Mouse (Mus musculus) thymus, adult 2 months (tissue): ENCODE measurements around the gene Hmbs. TPM values are rescaled to one million over a fixed set of nuclear protein-coding genes. Genes with fewer than 3 reads are reported as not detected.

Source experiments
- DNase-seq: peaks from one replicate; pipeline ENCODE4 v3.0.0; 2021
- H3K27ac ChIP-seq: fragments of 200-500 bp; 2 replicates; pipeline ENCODE4 v1.5.1; 2012; ENCODE audit warnings: low read length, control low read depth; ENCODE audit not compliant: control insufficient read depth, insufficient read depth
- H3K27me3 ChIP-seq: fragments of 200-500 bp; 2 replicates; pipeline ENCODE4 v1.6.1; 2012; ENCODE audit warnings: mild to moderate bottlenecking, low read length, moderate library complexity, mixed read lengths; ENCODE audit not compliant: control insufficient read depth, insufficient read depth
- H3K36me3 ChIP-seq: fragments of 200-500 bp; 2 replicates; pipeline ENCODE4 v1.6.1; 2012; ENCODE audit warnings: mild to moderate bottlenecking, low read length, moderate library complexity; ENCODE audit not compliant: control insufficient read depth, insufficient read depth
- H3K4me1 ChIP-seq: fragments of 200-500 bp; replicated peaks from 2 replicates; pipeline ENCODE4 v1.6.1; 2012; ENCODE audit warnings: low read length; ENCODE audit not compliant: control insufficient read depth, insufficient read depth
- H3K4me3 ChIP-seq: fragments of 200-500 bp; 2 replicates; pipeline ENCODE4 v1.5.1; 2012; ENCODE audit warnings: mild to moderate bottlenecking, low read length, control low read depth, moderate library complexity; ENCODE audit not compliant: control insufficient read depth, insufficient read depth
- CTCF ChIP-seq: fragments of 200-500 bp; IDR thresholded peaks from 2 replicates; pipeline ENCODE4 v1.5.1; 2012; ENCODE audit warnings: mild to moderate bottlenecking, control low read depth, low read length, moderate library complexity, borderline replicate concordance; ENCODE audit not compliant: control insufficient read depth, poor library complexity, insufficient read depth; ENCODE audit errors: extremely low read depth
- POLR2A ChIP-seq: fragments of 200-500 bp; IDR thresholded peaks from 2 replicates; pipeline ENCODE4 v1.6.1; 2012; ENCODE audit warnings: mild to moderate bottlenecking, low read length, control low read depth, moderate library complexity; ENCODE audit not compliant: control insufficient read depth, poor library complexity, insufficient read depth; ENCODE audit errors: extremely low read depth
- WGBS: fragments of 180-500 bp; shearing (Covaris S2); methylation state at CpG from one replicate; pipeline ENCODE4 v1.1.7; 2018; 5-methylcytosine and 5-hydroxymethylcytosine counted together
- polyA plus RNA-seq: library from polyadenylated mRNA; depleted of rRNA; stranded (reverse); fragments of >200 nt; gene quantifications from 2 replicates; pipeline ENCODE4 v1.2.3, GENCODE M21; 2012

Gene Hmbs
- polyA plus RNA-seq, 1 experiment = 42.2 TPM

DNA sequence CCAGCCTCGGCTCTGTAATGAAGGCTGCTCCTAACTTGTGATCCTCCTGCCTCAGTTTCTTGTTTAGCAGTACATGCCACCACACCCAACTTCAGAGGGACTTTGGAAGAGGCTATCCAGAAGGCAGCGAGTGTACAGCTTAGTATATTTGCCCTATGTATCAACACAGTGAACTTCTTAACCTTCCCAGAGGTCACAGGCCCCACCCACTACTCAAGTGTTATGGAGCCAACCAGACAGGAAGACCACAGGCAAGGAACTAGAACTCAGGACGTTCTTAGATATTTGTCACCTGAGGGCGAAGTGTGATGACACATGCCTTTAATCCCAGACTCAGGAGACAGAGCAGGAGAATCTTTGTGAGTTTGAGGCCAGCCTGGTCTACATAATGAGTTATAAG lies 3.6 kb upstream of the Hmbs start:
- H3K27ac ChIP-seq = no peak overlapping the region
- peaks cover 5% of the 10 kb centered on the region for H3K4me1 ChIP-seq
- TF ChIP-seq CTCF (no peak), POLR2A (no peak)
- peaks cover 41% of the 10 kb centered on the region for H3K36me3 ChIP-seq
- WGBS = 84% methylated on average over 4 of the region's 4 CpGs
- DNase-seq = no peak
- no peaks in the 10 kb centered on the region for H3K27me3 ChIP-seq
- no peak overlapping the region for H3K4me3 ChIP-seq

DNA sequence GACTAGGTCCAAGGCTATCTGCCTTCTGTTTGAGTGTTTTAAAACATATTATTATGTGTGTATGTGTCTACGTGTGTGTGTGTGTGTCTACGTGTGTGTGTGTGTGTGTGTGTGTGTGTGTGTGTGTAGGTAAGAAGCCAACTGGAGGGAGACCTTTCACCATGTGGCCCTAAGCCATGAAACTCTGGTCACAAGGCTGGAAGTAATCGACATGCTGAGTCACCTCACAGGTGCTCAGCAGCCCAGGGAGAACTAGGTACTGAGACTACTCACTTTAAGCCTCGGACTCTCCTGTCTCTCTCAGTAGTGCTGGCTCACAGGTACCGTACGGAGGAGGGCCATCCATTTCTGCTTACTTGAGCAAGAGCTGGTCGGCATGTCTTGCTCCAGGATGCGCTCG lies 3.1 kb upstream of the Hmbs start:
- H3K4me1 ChIP-seq = peaks cover 5% of the 10 kb centered on the region
- H3K36me3 ChIP-seq = peaks cover 36% of the 10 kb centered on the region
- 92% methylated on average over 9 of the region's 9 CpGs for WGBS
- no peak overlapping the region for H3K27ac ChIP-seq
- no peak for DNase-seq
- no peaks in the 10 kb centered on the region for H3K27me3 ChIP-seq
- no peak overlapping the region for H3K4me3 ChIP-seq
- no peak for TF ChIP-seq POLR2A
- no peak for TF ChIP-seq CTCF

DNA sequence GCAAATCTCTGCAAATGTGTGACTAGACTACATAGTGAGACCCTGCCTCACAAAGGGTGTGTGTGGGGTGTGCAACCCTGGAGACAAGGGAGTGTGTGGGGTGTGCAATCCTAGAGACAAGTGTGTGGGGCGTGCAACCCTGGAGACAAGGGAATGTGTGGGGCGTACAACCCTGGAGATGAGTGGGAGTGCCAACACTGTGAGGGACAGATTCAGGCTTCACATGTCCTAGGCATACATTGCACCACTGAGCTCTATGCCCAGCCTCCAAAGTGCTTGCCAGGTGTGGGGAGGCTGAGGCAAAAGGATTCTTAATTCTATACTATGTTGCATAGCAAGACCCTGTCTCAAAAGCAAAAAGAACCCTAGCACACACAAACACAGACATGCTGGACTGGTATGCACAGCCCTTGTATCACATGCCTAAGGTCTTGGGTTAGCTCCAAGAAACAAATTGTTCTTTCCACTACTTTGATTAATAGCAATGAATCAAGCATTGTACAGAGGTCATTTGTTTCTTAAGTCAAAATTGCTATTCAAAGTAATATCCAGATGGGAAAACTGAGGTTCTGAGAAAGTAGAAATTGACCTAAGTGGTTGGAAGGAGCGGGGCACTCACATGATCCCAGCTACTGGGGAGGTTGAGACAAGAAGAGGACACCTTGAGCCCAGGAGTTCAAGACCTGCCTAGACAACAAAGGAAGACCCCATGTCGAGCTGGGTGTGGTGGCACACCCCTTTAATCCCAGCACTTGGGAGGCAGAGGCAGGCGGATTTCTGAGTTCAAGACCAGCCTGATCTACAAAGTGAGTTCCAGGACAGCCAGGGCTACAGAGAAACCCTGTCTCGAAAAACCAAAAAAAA lies 1.8 kb upstream of the Hmbs start:
- Histone ChIP-seq H3K27me3 (no peaks in the 10 kb centered on the region), H3K4me1 (peaks cover 5% of the 10 kb centered on the region), H3K4me3 (no peak overlapping the region), H3K36me3 (peaks cover 23% of the 10 kb centered on the region), H3K27ac (no peak overlapping the region)
- no peak for TF ChIP-seq POLR2A
- TF ChIP-seq CTCF = no peak
- DNase-seq = no peak
- 91% methylated on average over 6 of the region's 6 CpGs for WGBS

DNA sequence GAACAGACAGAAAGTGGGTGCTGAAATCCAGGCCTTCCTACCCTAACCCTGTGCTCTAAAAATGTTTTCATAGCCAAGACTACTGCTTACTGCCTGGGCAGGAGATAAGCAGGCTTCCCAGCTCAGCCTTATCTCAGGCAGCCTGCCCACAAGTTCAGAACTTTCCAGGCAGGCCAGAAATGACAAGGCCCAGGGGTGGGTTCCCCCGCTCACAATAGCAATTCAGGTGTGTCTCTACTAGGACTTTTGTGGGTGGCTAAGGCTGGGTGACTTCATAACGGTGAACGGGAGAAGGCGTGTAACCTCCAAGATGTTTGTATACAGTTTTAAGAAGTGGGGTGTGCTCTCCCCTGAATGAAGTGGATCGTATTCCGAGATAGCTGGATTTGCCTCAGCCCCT lies 738 bp downstream of the Hmbs start:
- WGBS = 13% methylated on average over 6 of the region's 6 CpGs
- TF ChIP-seq POLR2A (no peak), CTCF (no peak)
- DNase-seq = no peak
- peak overlapping the region; percentile 74 for H3K4me3 ChIP-seq
- H3K4me1 ChIP-seq = peaks cover 5% of the 10 kb centered on the region
- peaks cover 6% of the 10 kb centered on the region for H3K36me3 ChIP-seq
- no peak overlapping the region for H3K27ac ChIP-seq
- H3K27me3 ChIP-seq = no peaks in the 10 kb centered on the region

DNA sequence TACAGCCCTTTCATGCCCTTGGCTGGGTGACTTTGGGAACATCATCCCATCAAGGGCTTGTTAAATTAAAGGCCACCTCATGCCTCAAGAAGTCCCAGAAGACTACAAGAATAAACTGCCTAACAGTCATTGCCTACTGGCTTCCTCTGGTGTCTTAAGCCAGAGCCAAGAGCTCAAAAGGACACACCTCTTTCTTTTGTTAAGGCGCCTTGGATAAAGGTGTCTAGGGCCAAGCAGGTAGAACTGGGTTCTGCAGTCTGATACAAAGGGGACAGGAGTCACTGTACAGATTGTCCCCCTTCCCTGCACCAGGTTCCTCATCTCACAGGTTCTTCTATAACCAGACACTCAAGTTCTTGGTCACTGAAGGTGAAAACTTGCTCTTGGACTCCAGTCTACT lies 1.4 kb downstream of the Hmbs start:
- Histone ChIP-seq H3K4me1 (peaks cover 8% of the 10 kb centered on the region), H3K4me3 (no peak overlapping the region), H3K36me3 (no peaks in the 10 kb centered on the region; the same call in 1 of the 2 replicates), H3K27ac (no peak overlapping the region), H3K27me3 (no peaks in the 10 kb centered on the region)
- DNase-seq = no peak
- 83% methylated on average over 1 of the region's 1 CpGs for WGBS
- no peak for TF ChIP-seq POLR2A
- no peak for TF ChIP-seq CTCF

DNA sequence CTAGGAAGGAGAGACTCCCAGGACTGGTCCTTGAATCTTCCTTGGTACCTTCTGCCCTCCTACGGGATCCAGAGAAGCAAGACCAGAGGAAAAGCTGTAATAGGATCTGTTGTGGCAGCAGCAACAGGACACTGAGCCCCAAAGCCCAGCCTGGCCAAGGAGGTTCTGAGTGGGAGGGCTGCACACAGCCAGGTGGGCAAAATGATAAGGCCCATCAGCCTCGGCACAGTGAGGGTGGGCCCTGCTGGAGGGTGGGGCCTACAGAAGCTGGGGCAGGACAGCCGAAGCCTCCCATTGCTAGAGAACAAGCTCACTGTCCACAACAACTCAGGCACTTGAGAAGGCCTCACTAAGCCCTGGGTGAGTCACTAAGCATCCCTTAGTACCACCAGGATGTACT lies 1.9 kb downstream of the Hmbs start:
- no peak overlapping the region for H3K4me3 ChIP-seq
- 86% methylated on average over 3 of the region's 3 CpGs for WGBS
- no peak for DNase-seq
- no peaks in the 10 kb centered on the region for H3K36me3 ChIP-seq
- no peak for TF ChIP-seq POLR2A
- no peak for TF ChIP-seq CTCF
- peaks cover 9% of the 10 kb centered on the region for H3K4me1 ChIP-seq
- H3K27ac ChIP-seq = no peak overlapping the region
- H3K27me3 ChIP-seq = no peaks in the 10 kb centered on the region
